Comparison of ENCODE assay signal across 37 mouse cellular contexts in genomic region chr4:134840231-134840630, GRCm38 (mm10). TPM values are rescaled to one million over a fixed set of nuclear protein-coding genes. Genes with fewer than 3 reads are reported as not detected.
"Had no signal": no experiment of that assay in that cellular context is flagged by ENCODE, and none has a peak within 500 bp of the region (broad histone marks: within the 10 kb centered on the region; RNA-seq: fewer than 3 reads in every experiment).

No protein-coding gene starts in this region.

- ATAC-seq: liver, embryonic 12.5 days; liver, postnatal 0 days; lung, postnatal 0 days; midbrain, embryonic 15.5 days; midbrain, embryonic 16.5 days had no signal

- H3K9ac ChIP-seq: limb, embryonic 12.5 days; limb, embryonic 13.5 days; limb, embryonic 15.5 days; liver, embryonic 12.5 days; liver, embryonic 13.5 days; liver, embryonic 14.5 days; liver, embryonic 15.5 days; liver, postnatal 0 days; lung, embryonic 14.5 days; lung, embryonic 15.5 days; midbrain, embryonic 12.5 days; midbrain, embryonic 15.5 days; neural tube, embryonic 12.5 days; neural tube, embryonic 13.5 days had no signal

- H3K9me3 ChIP-seq: limb, embryonic 10.5 days; limb, embryonic 12.5 days; limb, embryonic 13.5 days; limb, embryonic 15.5 days; liver, embryonic 12.5 days; liver, embryonic 13.5 days; liver, embryonic 15.5 days; lung, embryonic 15.5 days; megakaryocyte, embryonic 14.5 days; midbrain, embryonic 10.5 days; midbrain, embryonic 12.5 days; midbrain, embryonic 15.5 days; neural tube, embryonic 12.5 days had no signal

- H3K4me3 ChIP-seq: limb, embryonic 10.5 days; limb, embryonic 12.5 days; limb, embryonic 13.5 days; limb, embryonic 15.5 days; liver, embryonic 12.5 days; liver, embryonic 13.5 days; liver, embryonic 15.5 days; lung, embryonic 15.5 days; megakaryocyte, embryonic 14.5 days; midbrain, embryonic 10.5 days; midbrain, embryonic 12.5 days; midbrain, embryonic 15.5 days; myocyte; neural tube, embryonic 12.5 days; neural tube, embryonic 13.5 days had no signal

- H3K27me3 ChIP-seq: limb, embryonic 12.5 days; limb, embryonic 13.5 days; limb, embryonic 15.5 days; liver, embryonic 12.5 days; liver, embryonic 13.5 days; liver, embryonic 15.5 days; lung, embryonic 15.5 days; megakaryocyte, embryonic 14.5 days; midbrain, embryonic 12.5 days; midbrain, embryonic 15.5 days; neural tube, embryonic 12.5 days; neural tube, embryonic 13.5 days had no signal

- DNase-seq: left cerebral cortex, postnatal 4 days; liver; liver, embryonic 13.5 days; liver, postnatal 0 days; lung, adult 18-20 months; lung, adult 2 months; lung, embryonic 14.5 days; lung, postnatal 10 days; lung, postnatal 14 days; lung, postnatal 36 days; lung, postnatal 4 days; midbrain, embryonic 14.5 days had no signal

- H3K4me2 ChIP-seq: limb, embryonic 12.5 days; limb, embryonic 13.5 days; limb, embryonic 15.5 days; liver, embryonic 11.5 days; liver, embryonic 12.5 days; liver, embryonic 13.5 days; liver, embryonic 15.5 days; lung, embryonic 14.5 days; lung, embryonic 15.5 days; midbrain, embryonic 12.5 days; midbrain, embryonic 15.5 days; neural tube, embryonic 12.5 days; neural tube, embryonic 13.5 days had no signal

- H3K27ac ChIP-seq: limb, embryonic 10.5 days; limb, embryonic 12.5 days; limb, embryonic 13.5 days; limb, embryonic 15.5 days; liver, embryonic 12.5 days; liver, embryonic 13.5 days; liver, embryonic 14.5 days; liver, embryonic 15.5 days; lung, embryonic 15.5 days; macrophage; midbrain, embryonic 10.5 days; midbrain, embryonic 12.5 days; midbrain, embryonic 15.5 days; neural tube, embryonic 12.5 days; neural tube, embryonic 13.5 days had no signal

- H3K4me1 ChIP-seq: limb, embryonic 10.5 days; limb, embryonic 12.5 days; limb, embryonic 13.5 days; limb, embryonic 15.5 days; midbrain, embryonic 15.5 days; neural tube, embryonic 12.5 days had no signal

RNA-seq across cellular contexts. Expression of gene Rhd, which starts 24.1 kb away (rescaled TPM):
- total RNA-seq: left cerebral cortex, postnatal 10 days; left cerebral cortex, postnatal 14 days; left cerebral cortex, postnatal 25 days; left cerebral cortex, postnatal 36 days; left cerebral cortex, postnatal 4 days; liver, adult 2 months; monocyte, adult 5-6 weeks had no signal
- polyA plus RNA-seq: liver, adult 2 months; macrophage had no signal
